Mouse (Mus musculus) gastrocnemius, adult 2 months (tissue): ENCODE measurements at regions not wholly inside any gene's neighbourhood (a gene's known extent, or its start where the extent isn't known, plus 50 kb on each side); places are given as distances from the start of the nearest gene placed in this dataset.
"Not testable (repeated sequence)": the region's sequence is repeated elsewhere in the genome, so short reads cannot be mapped to it uniquely, and the experiment has no call there.

Experiments
- DNase-seq: peaks from one replicate; pipeline ENCODE4 v3.0.0; 2022
- H3K27ac ChIP-seq: fragments of 200-600 bp; 2 replicates; pipeline ENCODE4 v1.8.1; 2022; ENCODE audit warnings: mild to moderate bottlenecking
- H3K4me3 ChIP-seq: fragments of 200-600 bp; 2 replicates; pipeline ENCODE4 v1.8.1; 2022; ENCODE audit warnings: mild to moderate bottlenecking, moderate library complexity
- CTCF ChIP-seq: fragments of 200-600 bp; IDR thresholded peaks from 2 replicates; pipeline ENCODE4 v1.8.1; 2022; ENCODE audit warnings: antibody characterized with exemption, mild to moderate bottlenecking, moderate library complexity
- intact Hi-C: fragments of 180-260 bp; cut with DNase I; formaldehyde crosslinking; loops from one replicate; pipeline ENCODE4 v1.15.1; 2025

GRCm38 (mm10) chr7:75387033-75387432 is 68.3 kb upstream of the Akap13 start:
- no peak for DNase-seq
- Histone ChIP-seq H3K27ac (no peak overlapping the region), H3K4me3 (no peak overlapping the region)
- TF ChIP-seq CTCF = no peak
- intact Hi-C loops = no loop called here

DNA sequence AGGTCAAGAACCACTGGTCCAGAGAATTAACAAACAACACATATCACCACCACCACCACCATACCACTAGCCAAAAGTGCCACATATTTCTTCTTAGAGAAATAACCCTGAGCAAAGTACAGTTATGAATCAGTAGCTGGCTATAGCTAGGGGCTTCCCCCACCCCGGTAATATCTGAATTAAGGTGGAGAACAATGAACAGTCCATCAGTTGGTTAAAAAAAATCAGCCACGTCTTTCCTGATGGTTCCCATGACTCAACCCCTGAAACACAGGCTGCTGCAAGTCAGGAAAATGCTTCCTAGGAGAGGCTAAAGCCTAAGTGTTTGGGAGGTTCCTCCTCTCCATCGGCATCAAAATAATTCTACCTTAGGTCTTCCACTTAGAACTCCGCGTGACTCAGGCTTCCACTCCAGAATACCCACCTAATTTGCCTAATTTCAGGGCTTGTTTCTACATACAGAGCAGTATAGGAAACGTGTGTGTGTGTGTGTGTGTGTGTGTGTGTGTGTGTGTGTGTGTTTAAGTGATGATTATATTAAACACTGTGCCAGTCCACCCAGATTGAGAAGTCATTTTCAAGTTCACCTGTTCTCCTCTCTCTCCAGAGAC is 67.4 kb upstream of the Akap13 start:
- DNase-seq = no peak
- TF ChIP-seq CTCF = no peak
- intact Hi-C loops = no loop called here
- H3K4me3 ChIP-seq = no peak overlapping the region
- no peak overlapping the region for H3K27ac ChIP-seq

- DNase-seq = no peak
- H3K4me3 ChIP-seq = no peak overlapping the region
- no peak for TF ChIP-seq CTCF
- no peak overlapping the region for H3K27ac ChIP-seq
- intact Hi-C loops = loop anchor here (10.0 kb wide), 1 partner anchor 325 kb away; no protein-coding TSS in a partner anchor
Measured at GRCm38 (mm10) chr7:75390162-75390561, 65.2 kb upstream of the Akap13 start.

DNA sequence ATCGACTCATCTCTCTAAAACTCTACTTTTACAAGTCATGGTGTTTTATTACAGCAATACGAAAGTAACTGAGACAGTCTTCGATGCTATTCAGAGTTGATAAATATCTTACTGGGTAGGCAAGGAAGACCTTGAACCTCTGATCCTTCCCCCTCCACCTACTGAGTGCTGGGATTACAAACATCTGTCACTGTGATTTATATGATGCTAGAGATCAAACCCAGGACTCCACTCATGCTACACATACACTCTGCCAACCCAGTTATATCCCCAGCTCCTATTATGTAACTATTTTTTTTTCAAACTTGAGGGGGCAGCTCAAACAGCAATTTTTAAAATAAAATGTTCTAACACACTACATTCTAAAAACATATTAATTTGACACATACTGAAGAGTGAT is 62.6 kb upstream of the Akap13 start:
- no peak for TF ChIP-seq CTCF
- Histone ChIP-seq H3K4me3 (no peak overlapping the region), H3K27ac (no peak overlapping the region)
- intact Hi-C loops = loop anchor here (10.0 kb wide), 1 partner anchor 322 kb away; no protein-coding TSS in a partner anchor
- DNase-seq = no peak

DNA sequence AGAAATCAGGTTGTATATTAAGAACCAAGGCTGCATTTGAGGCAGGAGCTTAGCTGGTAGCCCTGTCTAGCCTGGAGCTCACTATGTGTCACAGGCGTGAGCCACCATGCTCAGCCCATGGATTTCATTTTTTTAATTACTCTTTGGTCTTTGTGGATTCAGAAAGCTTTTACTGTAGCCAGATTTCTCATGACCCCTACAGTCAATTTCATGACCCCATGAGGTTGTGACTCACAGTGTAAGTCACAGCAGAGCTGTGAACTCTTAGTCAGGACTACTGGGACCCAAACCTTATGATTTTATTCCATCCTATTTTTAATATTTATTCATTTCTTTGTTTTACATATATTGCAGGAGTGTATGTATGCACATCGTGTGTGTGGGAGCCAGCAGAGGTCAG is 61.9 kb upstream of the Akap13 start:
- no peak for TF ChIP-seq CTCF
- intact Hi-C loops = loop anchor here (10.0 kb wide), 1 partner anchor 321 kb away; no protein-coding TSS in a partner anchor
- no peak overlapping the region for H3K4me3 ChIP-seq
- no peak overlapping the region for H3K27ac ChIP-seq
- DNase-seq = no peak

DNA sequence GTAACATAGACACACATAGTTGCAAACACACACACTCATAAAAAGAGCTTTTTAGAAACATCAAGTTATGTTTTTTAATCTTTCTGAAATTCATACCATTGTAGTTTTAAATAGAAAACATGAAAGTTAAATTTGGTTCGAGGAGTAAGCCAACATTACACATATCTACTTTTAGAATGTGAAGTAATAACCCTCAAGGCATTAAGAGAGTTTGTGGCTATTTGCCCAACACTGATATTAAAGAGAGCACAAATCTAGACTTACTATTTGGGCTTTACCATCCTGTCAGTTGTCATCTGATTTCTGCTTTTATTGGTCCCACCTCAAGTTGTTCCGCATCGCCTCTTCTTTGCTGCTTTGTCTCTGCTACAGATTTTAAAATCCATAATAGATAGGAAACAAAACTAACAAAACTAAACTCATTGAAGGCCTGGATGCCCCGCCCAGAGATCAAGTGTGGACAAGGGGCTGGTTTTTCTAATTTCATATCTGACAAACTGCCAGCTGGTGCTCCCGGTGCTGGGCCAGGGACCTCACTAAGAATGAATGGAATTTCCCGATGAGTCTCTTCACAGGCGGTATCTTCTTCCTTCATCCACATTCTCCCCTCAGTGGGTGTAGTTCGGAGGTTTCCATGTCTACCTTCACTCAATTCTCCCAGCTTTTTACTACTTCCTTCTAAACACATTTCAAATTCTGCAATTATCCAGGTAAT is 60.3 kb upstream of the Akap13 start:
- Histone ChIP-seq H3K4me3 (no peak overlapping the region), H3K27ac (peak overlapping the region; percentile 20; the same call in 1 of the 2 replicates)
- intact Hi-C loops = loop anchor here (10.0 kb wide), 1 partner anchor 320 kb away; no protein-coding TSS in a partner anchor
- DNase-seq = no peak
- TF ChIP-seq CTCF = no peak

DNA sequence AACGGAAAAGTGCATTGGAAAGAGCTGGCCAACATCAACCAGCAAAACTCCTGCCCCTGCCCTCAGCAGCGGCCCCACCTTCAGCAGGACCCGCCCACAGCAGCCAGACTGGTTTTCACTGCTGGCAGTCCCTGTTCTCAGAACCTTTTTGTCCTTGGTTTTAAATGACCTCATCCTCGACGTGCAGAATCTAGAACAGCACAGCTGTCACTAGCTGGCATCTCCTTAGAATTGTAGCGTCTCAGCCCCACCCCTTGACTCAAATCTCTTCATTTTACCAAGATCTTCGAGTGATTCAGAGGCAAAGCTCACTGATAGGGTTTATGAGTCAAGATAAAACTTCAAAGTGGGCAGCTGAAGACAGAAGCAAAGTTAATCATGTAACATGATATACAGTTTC is 57.8 kb upstream of the Akap13 start:
- intact Hi-C loops = loop anchor here (10.0 kb wide), 1 partner anchor 317 kb away; no protein-coding TSS in a partner anchor
- TF ChIP-seq CTCF = no peak
- DNase-seq = peak; percentile 53
- H3K4me3 ChIP-seq = no peak overlapping the region
- H3K27ac ChIP-seq = peak overlapping the region; percentile 53

DNA sequence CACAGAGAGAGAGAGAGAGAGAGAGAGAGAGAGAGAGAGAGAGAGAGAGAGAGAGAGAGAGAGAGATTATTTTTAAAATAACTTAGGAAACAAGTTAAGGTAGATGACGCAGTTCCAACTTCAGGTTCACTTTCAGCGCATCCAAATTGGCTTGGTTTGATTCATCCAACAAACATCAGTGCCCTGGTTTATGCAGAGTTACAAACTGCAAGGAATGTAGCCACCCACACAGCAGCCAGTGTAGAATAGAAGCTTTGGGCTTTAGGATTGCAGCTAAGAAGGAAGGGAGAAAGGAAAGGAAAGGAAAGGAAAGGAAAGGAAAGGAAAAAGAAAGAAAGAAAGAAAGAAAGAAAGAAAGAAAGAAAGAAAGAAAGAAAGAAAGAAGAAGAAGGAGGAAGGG is 56.9 kb upstream of the Akap13 start:
- not testable (repeated sequence) for DNase-seq, H3K27ac ChIP-seq, H3K4me3 ChIP-seq
- intact Hi-C loops = loop anchor here (10.0 kb wide), 1 partner anchor 316 kb away; no protein-coding TSS in a partner anchor

- peak; percentile 87 for TF ChIP-seq CTCF
- DNase-seq = peak; percentile 70
- intact Hi-C loops = loop anchor here (1.0 to 10.0 kb wide), 2 partner anchors 155 to 316 kb away; no protein-coding TSS in a partner anchor
- Histone ChIP-seq H3K4me3 (no peak overlapping the region), H3K27ac (peak overlapping the region; percentile 79)
Measured at GRCm38 (mm10) chr7:75398904-75399724, 56.2 kb upstream of the Akap13 start.

GRCm38 (mm10) chr7:75400471-75400870 is 54.9 kb upstream of the Akap13 start:
- Histone ChIP-seq H3K4me3 (no peak overlapping the region), H3K27ac (peak overlapping the region; percentile 79; the same call in 1 of the 2 replicates)
- no peak for TF ChIP-seq CTCF
- intact Hi-C loops = no loop called here
- no peak for DNase-seq

- no peak for DNase-seq
- no peak for TF ChIP-seq CTCF
- no peak overlapping the region for H3K27ac ChIP-seq
- intact Hi-C loops = no loop called here
- H3K4me3 ChIP-seq = no peak overlapping the region
Measured at GRCm38 (mm10) chr7:75404955-75405354, 50.4 kb upstream of the Akap13 start.
